Mouse (Mus musculus): ENCODE measurements at regions not wholly inside any gene's neighbourhood (a gene's known extent, or its start where the extent isn't known, plus 50 kb on each side); places are given as distances from the start of the nearest gene placed in this dataset.
"Not testable (repeated sequence)": the region's sequence is repeated elsewhere in the genome, so short reads cannot be mapped to it uniquely, and the experiment has no call there.

DNA sequence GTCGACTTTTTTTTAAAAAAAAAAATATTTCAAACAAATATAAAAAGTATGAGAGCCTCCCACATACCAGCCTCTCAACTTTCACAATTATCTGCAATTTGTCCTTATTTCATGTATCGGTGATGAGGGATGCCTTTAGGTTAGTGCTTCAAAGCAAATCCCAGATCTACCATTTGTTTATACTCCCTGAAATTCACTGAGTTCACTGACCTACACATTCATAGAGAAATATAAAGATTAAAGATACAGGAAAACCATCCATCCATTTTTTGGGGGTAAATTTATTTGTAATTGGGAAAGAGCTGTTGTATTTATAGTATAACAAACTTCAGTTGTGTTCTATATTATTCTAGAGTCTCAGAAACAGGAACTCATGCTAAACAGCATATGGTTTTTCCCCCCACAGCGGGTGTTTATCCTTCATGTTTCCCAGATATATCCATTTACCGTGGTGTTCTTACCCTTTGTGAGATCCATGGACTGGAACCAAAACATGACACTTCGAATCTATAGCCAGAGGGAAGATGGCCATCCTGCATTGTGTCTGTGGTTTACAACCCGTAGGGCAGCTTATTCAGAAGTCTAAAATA, 120.1 kb upstream of the Cpsf6 start:
- no peak for DNase-seq (ENCODE audit: low spot score in 2 of 2)

DNA sequence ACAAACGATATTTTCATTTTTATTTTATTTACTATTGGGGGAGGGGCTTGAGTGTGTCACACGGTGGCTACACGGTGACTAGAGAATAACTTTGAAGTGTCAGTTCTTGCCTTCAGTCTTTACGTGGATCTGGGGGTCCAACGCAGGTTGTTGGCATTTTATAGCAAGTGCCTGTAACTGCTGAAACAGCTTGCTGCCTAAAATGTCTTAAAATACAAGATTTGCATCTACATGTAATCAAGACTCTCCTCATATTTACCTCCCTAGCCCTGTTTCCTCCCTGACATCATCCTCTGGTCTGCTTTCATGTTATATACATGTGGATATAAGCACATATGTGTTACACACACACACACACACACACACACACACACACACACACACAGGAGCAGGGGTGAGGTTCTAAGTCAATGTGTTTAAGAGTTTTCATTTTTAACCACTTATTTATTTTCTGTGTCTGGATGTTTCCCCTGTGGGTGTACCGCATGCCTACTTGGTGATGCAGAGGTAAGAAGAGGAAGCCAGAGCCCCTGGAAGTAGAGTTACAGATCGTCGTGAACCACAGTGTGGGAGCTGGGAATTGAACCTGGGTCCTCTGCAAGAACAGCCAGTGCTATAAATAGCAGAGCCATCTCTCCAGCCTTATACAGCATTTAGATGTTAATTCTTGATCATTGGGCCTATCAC, 119.5 kb upstream of the Cpsf6 start:
- no peak for DNase-seq (ENCODE audit: low spot score in 2 of 2)

DNA sequence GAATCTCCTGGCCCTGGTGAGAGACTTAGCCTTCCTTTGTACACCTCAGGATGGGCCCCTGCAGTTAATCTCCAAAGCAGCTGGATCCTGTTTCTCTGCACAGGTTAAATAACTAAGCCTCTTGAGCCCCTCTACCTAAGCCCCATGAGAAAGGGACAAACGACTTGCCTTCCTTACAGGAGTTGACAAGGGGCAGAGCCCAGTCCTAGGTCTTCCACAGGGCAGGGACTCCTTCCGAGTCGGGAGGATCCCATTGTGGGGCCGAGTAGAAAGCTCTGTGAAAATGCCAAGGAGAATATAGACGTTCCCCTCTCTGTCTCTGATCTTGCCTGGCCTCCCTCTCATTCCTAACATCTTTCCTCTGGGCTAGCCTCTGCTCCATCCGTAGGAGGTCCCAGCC, 118.7 kb upstream of the Cpsf6 start:
- DNase-seq (ENCODE audit: low spot score in 2 of 2), result no peak

DNA sequence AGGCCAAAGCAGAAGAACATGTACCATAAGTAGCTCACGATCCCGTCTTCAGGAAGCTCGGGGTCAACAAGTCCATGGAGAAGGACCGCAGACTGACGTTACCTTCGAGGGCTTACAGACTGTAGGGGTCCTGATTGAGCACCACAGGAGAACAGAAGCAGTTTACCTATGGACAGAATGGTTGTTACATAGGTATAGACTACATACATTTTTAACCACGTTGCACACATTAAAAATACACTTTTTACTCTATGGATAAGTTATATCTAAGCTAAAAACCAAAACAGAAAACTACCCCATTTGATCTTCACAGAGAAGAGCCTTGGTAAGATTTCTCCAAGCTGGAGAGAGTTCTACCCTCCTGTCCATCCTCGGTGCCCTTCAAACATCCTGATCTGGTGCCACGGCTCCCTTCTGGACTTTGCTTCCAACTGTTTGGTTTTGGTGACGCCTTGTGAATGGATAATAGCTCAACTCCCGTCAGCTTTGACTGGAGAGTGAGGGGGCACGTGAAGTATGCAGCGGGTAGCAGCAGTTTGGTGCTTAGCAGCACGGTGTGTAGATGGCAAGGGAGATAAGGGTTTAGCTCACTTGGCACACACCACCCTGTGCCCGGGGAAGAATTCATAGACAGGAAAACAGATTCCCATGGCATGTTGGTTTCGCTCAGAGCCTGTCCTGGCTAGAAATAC, 117.9 kb upstream of the Cpsf6 start:
- DNase-seq (ENCODE audit: low spot score in 2 of 2), result no peak

DNA sequence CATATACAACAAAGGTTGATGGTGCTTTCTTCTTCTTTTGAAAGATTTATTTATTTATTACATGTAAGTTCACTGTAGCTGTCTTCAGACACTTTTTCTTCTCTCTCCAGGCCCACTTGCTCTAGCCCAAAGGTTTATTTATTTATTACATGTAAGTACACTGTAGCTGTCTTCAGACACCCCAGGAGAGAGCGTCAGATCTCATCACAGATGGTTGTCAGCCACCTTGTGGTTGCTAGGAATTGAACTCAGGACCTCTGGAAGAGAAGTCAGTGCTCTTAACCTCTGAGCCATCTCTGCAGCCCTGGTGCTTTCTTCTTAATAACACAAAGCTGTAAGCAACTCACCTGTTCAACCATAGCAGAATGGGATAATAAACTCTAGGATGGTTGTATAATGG, 117.3 kb upstream of the Cpsf6 start:
- not testable (repeated sequence) for DNase-seq (ENCODE audit: low spot score in 2 of 2)

DNA sequence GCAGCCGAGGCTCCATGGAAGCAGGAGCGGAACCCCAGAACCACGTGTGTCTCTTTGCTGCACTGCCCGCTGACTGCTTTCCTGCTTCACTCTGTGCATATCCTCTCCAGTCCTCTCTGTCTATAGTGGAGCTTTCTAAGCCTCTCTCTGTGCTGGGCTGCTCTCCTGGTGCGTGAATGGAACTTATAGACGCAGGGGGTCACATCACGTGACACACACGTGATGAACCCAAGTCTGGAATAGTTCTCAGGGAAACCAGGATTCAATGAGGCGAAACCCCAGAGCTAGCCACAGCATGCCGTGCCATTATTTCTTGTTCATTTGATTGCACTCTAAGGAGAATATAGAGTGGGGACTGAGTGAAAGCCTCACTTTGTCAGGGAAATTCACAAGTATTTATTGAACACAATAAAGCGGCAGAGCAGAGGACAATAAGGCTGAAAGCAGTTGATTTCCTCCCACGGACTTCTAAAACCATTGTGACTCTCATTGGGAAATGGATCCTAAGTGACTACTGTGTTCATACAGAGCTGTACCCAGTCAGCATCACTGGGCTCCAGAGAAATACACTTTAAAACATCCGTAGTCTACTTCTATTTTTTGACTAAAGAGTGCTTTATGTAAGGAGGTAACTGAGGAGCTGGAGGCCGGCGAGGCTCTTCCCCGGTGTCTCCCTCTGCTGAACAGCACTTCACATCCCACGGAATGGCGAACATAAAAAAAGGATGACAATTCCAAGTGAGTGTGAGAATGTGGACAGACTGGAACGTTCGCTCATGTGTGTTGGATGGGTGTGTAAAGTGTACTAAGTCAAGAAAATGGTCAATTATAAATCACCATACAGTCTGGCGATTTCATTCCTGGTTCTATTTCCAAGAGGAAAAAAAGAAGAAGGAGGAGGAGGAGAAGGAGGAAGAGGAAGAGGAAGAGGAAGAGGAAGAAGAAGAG, 116.5 kb upstream of the Cpsf6 start:
- no peak for DNase-seq (ENCODE audit: low spot score in 2 of 2)

DNA sequence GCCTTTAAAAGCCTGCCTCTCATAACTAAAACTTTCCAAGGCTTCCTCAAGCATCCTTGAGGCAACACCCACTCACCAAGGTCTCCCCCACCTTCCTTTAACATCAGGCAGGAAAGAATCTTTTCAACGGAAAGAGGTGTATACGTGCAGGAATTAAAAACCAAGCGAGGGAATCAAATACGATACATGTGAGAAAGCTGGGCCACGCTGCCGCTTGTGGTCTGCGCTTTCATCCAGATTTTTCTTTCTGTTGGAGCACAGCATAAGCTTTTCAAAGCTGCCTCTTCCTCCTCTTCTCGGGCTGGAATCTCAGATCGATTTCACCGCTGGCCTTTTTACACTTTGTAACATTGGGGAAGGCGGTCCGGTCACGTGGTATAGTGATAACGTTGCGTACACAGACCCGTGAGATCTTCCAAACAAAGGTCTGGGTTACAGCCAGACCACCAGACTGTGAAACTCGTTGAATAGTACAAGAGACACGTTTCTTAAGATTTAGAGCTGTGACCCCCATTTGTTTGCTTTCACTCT, 114.4 kb upstream of the Cpsf6 start:
- peak; percentile 5 to 7 for DNase-seq (ENCODE audit: low spot score in 2 of 2)

DNA sequence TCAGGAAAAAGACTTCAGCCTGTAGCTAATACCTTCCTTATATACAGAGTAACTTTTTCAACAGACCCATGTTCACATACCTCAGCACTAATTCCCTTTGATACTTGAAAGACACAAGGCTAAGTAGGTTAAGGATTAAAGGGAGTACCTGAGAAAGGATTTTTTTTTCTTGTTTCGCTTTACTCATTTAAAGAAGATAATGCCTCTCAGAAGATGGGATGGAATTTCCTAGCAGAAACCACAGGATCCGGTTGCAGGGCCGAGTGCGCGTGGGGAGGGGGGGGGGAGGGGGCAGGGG, 114.0 kb upstream of the Cpsf6 start:
- DNase-seq (ENCODE audit: low spot score in 2 of 2), result no peak

DNA sequence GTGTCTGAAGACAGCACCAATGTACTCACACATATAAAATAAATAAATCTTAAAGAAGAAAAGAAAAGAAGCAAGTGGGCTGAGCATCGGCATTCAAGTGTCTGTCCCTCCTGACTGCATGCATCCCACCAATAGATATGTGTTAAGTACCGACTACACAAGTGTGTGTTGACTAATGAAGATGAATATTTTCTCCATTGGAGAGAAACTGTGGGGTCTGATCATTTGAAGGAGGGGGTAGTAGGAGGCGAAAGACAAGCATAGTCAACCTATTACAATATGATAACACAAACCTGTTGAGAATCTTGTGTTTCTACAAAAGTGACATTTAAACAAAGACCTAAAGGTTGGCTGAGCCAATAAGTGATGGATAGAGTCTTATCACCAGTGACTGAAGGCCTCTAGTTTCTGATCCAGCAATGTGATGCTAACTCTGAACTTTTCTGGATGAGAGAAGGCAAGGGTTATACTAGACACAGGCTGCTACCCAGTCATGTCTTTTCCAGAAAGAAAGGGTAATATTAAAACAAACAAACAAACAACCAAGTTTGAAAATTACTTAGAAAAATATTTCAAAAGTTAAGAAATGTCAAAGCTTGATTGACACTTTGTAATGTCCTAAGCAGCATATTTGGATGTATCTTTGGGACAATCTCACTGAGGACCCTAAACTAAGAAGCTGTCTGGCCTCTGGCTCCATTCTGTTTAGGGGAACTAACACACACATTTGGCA, 113.4 kb upstream of the Cpsf6 start:
- DNase-seq (ENCODE audit: low spot score in 2 of 2), result no peak

DNA sequence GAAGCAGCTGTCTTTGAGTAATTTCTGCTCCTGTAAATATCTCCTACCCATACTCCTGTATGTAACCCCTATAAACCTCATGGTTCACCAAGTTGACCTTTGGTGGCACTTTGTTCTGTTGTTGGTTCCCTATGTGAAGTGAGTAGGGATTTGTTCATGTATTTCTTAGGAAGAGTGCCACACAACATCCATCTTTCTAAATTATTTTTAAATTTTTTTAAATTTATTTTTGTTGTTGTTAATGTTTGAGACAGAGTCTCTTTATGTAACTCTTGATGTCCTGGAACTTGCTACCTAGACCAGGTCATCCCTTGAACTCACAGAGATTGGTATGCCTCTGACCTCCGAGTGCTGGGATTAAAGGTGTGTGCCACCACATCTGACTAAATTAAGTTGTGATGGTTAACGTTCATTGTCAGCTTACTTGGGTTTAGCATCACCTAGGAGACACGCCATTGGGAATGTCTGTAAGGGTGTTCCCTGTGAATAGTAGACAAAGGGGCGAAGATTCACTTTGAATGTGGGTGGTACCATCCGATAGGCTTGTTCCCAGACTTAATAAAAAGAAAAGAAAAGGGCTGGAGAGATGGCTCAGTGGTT, 112.7 kb upstream of the Cpsf6 start:
- no peak for DNase-seq (ENCODE audit: low spot score in 2 of 2)

DNA sequence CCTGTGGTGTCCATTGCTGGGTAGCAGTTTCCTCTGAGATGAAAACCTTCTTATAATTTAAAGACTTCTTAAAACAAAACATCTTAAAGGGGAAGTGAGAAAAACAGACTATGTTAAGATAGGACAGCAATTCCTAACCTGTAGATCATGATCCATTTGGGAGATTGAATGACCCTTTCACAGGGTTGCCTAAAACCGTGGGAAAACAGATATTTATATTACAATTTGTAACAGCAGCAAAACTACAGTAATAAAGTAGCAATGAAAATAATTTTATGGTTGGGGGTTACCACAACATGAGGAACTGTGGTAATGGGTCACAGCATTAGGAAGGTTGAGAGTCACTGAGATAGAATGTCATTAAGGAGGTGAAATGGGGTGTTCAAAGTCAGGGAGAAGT, 111.9 kb upstream of the Cpsf6 start:
- DNase-seq (ENCODE audit: low spot score in 2 of 2), result no peak

DNA sequence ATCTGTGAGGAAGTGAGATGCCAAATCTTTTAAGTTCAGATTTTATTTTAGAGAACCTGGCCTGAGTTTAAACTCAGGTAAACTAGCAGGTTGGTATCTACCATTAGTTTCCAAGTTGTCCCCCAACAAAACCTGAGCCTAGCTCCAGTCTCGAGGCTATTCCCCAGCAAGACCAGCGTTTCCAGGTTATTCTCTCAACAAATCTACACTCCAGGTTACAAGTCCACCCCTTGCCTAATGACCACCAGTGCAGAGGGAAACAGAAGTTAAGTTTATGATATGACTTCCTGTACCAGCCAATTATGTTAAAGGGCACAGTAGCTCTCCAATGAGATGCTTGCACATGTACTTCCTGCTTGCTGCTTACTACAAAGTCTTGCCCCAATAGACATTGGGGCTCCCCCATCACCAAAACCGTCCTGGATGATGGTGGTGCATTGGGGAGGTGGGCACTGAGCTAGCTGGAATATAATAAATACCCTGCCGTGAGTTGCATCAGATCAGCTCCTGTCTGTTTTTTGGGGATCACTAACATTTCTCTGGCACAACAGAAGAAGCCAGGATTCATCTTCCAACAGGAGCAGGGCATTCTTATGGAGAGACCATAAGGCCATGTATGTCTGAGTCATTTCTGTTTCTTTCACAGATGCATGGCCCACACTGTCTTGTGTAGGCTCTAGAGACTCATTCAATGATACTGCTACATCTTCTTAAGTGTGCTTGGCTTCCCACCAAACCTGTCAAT, 111.2 kb upstream of the Cpsf6 start:
- no peak for DNase-seq (ENCODE audit: low spot score in 2 of 2)

DNA sequence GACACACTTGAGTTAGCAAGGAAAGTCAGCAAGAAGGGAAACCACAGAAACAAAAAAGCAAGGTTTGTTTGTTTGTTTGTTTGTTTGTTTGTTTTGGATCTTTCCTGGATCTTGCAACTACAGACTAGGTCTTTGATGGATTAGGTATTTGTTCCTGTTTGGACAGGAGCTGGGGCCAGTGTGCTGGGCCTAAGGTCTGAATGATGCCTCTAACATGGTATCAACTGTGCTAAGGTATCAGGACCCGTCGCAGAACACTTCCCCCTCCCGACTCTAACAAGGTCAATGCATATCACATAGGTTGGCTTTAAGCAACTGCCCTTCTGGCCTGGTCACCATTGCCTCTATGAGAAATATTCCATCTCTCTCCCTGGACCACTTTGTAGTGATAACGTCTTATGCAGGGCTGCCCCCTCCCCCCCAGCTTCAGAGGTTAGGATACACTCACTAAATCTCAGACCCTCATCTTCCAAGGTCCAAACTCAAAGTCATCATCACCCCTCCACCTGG, 103.3 kb upstream of the Cpsf6 start:
- no peak for DNase-seq (ENCODE audit: low spot score in 2 of 2)

DNA sequence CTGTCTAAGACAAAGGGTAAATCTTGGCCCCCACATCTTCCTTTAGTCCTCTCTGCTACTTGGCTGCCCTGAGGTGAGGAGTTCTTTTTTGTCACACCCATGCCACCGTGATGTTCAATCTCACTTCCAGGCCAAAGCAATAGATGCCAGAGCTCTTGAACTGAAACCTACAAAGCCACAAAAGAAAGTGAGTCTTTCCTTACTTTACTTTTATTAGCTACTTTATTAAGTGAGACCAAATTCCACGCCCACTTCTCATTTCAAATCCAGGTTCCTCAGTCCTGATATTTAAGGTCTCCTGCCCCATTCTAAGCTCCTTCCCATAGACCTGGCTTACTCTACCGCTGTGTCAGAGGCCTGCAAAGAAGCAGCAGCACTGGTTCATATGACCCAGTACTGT, 102.5 kb upstream of the Cpsf6 start:
- DNase-seq (ENCODE audit: low spot score in 2 of 2), result no peak

DNA sequence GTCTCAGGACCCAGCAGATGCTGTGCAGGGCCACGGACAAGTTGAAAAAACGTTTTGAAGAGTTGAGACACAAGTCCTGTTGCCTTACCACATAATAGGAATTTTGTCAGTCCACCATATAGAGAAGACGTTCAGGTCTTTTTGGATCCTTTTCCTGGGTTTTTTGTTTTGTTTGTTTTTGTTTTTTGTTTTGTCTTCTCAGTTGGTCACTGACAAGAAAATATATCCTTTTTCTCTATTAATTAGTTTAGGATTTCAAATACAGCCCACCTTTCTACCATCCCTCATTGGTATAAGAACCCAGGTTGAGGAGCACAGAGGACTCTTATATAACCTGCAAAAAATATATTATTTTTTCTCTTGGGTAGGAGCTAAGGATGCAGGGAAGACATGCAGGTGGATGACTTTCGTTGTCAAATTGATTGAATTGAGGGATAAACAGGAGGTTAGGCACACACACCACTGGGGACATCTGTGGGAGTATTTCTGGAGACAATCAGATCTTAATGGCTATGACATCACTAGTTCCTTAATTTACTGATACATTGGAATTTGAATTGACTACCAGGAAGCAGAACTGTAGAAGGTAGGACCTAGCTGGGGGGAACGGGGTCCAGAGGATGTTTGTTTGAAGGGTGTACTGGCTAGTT, 101.7 kb upstream of the Cpsf6 start:
- no peak for DNase-seq (ENCODE audit: low spot score in 2 of 2)

DNA sequence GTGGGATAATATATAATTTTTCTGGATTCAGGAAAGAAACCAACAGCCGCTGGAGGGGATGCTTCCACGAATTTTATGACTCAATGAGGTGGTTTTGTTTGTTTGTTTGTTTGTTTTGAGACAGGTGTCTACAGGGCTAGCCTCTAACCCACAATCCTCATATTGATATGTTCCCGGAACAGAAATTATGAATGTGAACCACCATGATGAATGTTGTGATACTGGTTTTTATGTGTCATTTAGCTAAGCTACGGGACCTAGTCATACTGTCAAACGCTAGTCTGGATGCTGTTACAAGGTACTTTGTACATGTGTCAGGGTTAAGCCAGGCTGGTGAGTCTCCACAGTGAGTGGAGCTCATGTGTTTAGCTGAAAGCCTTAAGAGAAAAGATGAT, 100.6 kb upstream of the Cpsf6 start:
- no peak for DNase-seq (ENCODE audit: low spot score in 2 of 2)

DNA sequence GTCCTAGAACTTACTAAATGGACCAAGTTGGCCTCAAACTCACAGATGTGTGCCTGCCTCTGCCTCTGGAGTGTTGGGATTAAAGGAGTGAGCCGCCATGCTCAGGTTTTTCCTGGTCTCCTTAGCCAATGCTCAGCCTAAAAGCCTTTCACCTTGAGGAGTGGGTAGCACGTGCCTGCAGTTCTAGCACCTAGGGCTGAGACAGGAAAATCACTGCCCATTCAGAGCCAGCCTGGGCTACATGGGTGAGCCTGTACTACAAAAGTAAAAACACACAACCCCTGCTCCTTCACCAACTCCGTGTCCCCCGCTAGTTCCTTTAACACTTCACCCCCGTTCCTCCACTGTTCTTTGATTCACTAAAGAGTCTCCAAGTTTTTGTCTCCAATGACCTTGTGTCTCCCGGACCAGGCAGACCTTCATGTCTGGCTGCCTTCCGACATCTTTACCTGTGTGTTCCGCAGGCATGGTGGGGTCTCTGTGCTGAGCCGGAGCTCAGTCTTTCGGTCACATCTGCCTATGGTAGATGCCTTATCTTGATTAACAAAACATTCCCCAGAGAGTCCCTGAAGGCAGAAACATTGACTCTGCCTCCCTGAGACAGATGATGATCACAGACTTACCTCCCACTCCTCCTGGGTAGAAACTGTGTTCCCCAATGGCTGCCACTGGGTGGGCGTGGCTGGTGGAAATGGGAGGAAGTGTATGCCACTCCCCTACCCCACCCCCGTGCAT, 100.1 kb upstream of the Cpsf6 start:
- no peak for DNase-seq (ENCODE audit: low spot score in 2 of 2)

DNA sequence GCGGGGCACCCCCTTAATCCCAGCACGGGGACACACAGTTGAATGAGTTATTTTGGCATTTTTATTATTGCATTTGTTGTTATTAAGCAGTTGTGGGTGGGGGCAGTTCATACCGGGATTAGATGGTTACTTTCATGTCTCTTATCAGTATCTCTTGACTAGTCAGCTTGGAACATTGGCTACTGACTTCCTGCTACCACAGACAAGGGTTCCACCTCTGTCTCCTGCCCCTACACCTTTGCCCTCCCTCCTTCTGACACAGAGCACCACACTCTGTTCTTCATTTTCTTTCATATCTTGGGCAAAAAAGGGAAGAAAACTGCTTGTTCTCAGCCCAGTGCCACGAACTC, 99.1 kb upstream of the Cpsf6 start:
- no peak for DNase-seq (ENCODE audit: low spot score in 2 of 2)

Measured in natural killer cell, adult 2 months (primary cell).